Mouse (Mus musculus): ENCODE results near the gene Spag17.

The Spag17 gene

GRCm38 (mm10) chr3:100162315-100163105 is 277.3 kb downstream of the Spag17 start, which contains the start of the genes Gdap2 and Wdr3:
Gene Gdap2, plus strand, starts transcription at chr3:100162381.
Gene Wdr3, minus strand, starts transcription at chr3:100162407.
- in situ Hi-C loops (cut with MboI, MseI): loop anchor here (5.0 to 25.0 kb wide), 6 partner anchors 320 to 1825 kb away; partner anchors contain the start of genes Man1a2 (in 1 of the 2) and Phgdh (in 1 of the 2)

DNA sequence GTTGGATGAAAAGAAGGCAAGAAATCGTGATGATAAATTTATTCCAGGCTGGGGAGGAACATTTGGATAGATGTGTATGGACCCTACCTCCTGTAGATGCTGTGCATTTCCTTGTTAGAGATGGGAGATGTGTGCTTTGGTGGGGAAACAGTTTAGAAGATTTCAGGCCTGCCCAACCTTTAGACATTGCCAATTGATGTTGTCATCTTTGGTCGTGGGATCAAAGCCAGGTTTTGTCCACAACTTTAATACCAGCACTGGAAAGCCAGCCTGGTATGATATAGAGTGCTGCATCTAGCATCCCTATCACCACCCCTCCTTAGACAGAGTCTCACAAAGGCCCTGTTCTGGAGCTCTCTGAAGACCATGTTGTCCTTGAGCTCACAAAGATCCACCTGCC is 278.4 kb downstream of the Spag17 start:
- in situ Hi-C loops (cut with MboI, MseI): loop anchor here (5.0 to 25.0 kb wide), 6 partner anchors 319 to 1826 kb away; partner anchors contain the start of genes Man1a2 (in 1 of the 2) and Phgdh (in 1 of the 2)

DNA sequence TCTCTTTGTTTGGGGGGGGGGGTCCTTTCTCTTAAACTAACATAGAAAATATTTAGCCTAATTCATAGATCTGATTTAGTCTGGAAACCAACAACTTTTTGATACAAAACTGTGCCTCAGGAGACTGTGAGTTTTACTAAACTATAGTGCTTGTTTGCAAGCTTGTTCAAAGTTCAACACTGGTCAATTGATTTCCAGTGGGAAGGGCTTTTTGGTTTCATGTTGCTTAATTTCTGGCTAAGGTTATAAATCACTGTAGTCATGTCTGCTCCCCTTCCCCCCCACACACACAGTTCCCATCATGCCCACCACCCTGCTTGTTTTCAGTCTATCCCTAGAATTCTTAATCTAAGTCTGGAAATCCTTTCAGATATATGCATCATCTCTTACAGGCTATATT is 279.8 kb downstream of the Spag17 start:
- in situ Hi-C loops (cut with MboI, MseI): loop anchor here (5.0 to 25.0 kb wide), 6 partner anchors 317 to 1828 kb away; partner anchors contain the start of genes Man1a2 (in 1 of the 2) and Phgdh (in 1 of the 2)

DNA sequence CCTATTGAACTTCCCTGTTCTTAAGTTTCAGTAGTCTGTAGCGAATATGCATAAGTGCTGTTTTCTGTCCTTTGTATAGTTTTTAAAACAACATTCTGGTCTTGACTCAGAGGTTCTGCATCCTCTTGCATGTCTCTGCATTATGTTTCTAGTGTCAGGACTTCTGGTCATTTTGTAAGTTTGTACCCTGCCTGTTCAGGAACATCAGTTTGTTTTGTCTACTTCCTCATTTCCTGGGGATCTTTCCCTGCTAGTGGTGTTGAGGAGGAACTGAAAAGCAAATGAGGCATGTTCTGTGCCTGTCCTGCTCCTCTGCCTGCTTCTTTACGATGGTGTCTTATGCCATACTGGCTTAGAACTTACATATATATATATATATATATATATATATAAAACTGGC is 290.8 kb downstream of the Spag17 start:
- in situ Hi-C loops (cut with MboI, MseI): no loop called here

DNA sequence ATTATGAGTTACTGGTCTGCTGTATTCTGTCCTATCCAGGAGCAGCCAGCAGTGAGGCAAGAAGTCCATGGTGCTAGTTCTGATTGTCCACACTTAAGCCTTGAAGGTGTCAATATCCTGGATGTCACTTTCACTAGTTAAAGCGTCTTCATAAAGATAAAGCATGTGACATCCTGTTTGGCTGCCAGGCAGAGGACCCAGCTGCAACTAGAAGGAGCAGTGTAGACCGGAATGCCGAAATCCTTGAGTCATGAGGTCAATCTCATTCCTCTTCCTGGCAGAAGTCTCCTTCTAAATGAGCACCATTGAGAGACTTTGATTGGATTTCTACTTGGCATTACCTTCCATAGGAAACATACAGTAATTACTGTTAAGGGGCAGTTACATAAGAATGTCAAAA is 295.3 kb downstream of the Spag17 start:
- in situ Hi-C loops (cut with MboI, MseI): loop anchor here in 1 of 2 experiments (10.0 kb wide), 1 partner anchor 394 kb away; no protein-coding TSS in a partner anchor

DNA sequence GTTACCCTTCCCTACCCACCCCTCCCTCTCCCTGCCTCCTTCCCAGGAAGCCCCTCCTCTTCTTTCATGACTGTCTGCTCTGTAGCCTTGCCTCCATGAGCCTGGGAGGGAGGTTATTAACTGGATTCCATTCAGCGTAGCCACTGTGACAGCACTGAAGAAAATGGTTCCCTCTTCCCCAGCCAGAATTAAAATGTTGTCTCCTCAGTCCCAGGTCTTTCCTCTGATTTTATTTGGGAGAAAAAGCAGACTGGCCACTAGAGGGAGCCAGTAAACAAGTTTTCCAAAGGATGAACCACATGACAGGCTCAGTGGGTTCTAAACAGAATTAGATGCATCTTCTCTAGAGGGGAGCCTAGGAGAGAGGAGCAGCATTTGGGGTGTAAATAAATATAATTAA is 304.2 kb downstream of the Spag17 start:
- in situ Hi-C loops (cut with MboI, MseI): loop anchor here (5.0 to 10.0 kb wide), 2 partner anchors 383 to 385 kb away; no protein-coding TSS in a partner anchor

- in situ Hi-C loops (cut with MboI, MseI): loop anchor here (5.0 to 10.0 kb wide), 2 partner anchors 382 to 385 kb away; no protein-coding TSS in a partner anchor
These were observed 304.7 kb downstream of the Spag17 start for GRCm38 (mm10) chr3:100189861-100190260.
